Mouse (Mus musculus): Measurements from ENCODE around the gene Fmnl1.
"Not testable (repeated sequence)": the region's sequence is repeated elsewhere in the genome, so short reads cannot be mapped to it uniquely, and the experiment has no call there.

Fmnl1 gene

DNA sequence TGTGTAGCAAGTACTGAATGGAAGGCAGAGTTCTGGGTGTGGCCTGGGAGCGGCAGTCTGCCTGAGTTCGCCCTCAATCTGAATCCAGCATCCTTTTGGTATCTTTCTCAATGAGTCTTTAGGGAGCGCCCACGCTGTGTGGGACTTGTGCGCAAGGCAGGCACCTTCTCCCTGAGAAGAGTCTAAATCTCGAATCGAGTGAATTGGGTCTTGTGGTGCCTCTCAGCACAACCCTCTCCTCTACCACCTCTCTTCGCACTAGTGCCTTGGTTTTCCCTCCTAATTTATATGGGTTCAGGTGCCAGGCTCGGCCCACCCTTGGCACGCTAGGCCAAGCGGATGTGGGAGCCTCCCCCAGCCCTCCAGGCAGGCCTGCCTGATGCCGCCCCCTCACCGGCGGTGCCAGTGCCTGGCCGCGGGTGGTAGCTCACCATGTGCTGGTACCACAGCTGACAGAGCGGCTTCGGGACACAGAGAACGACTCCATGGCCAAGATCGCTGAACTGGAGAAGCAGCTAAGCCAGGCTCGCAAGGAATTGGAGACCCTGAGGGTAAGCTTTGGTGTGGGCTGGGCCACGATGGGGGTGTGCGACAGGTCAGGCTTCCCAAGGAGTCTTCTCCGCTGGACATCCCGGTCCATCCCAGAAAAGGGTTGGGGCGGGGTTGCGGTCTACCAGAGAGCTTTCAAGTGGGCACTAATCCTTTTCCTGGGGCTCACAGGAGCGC, 21.5 kb downstream of the Fmnl1 start:
- no peak for DNase-seq

DNA sequence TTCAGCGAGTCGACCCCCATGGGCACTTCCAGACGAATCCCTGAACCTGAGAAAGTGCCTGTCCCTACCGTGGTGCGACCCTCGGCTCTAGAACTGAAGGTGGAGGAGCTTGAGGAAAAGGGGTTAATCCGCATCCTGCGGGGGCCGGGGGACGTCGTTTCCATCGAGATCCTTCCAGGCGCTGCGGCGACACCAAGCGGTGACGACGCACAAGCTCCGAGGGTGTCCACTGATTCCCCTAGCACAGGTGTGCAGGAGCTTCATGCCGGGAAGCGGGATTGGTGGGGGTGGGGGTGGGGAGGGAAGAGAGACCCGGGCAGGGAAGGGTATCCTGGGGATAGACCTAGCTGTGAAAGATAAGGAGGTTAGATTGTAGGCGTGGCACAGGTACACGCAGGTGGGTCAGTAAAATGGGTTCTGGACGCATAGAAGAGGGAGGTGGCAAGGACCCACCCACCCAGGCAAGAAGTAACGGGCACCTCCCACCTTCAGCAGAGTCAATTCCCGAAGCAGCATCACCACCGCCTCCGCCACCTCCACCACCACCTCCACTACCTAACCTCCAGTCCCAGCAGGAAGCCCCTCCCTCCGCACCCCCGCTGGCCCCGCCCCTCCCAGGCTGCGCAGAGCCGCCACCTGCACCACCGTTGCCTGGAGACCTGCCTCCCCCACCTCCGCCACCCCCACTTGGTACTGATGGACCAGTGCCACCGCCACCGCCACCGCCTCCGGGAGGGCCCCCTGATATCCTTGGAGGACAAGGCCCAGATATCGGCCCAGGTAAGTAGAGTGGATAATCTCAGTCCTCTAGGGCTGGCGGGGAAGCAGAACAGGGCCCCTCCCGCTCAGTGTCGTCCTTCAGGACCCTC, 22.3 kb downstream of the Fmnl1 start:
- DNase-seq, result no peak

DNA sequence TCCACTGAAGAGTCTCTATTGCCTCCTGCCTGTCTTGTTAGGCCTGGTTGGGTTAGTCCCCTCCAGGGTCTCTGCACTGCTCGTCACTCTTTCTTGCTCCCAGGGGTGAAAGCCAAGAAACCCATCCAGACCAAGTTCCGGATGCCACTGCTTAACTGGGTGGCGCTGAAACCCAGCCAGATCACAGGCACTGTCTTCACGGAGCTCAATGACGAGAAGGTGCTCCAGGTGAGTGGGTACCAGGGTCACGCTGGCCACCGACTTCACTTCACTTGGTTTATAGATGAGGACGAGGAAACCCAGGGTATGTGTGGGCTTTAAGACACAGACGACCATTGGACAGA, 22.9 kb downstream of the Fmnl1 start:
- DNase-seq, result no peak

DNA sequence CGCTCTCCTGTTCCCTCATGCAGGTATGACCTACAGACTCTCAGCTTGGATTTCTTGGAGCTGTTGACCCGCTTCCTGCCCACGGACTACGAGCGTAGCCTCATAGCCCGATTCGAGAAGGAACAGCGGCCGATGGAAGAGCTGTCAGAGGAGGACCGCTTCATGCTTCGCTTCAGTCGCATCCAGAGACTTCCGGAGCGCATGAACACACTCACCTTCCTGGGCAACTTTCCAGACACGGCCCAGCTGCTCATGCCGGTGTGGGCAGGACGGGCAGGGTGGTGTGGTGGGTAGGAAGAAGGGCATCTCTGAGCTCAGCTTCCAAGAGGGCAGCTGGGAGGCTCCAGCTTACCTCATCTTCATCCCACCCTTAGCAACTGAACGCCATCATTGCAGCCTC, 24.3 kb downstream of the Fmnl1 start:
- no peak for DNase-seq

DNA sequence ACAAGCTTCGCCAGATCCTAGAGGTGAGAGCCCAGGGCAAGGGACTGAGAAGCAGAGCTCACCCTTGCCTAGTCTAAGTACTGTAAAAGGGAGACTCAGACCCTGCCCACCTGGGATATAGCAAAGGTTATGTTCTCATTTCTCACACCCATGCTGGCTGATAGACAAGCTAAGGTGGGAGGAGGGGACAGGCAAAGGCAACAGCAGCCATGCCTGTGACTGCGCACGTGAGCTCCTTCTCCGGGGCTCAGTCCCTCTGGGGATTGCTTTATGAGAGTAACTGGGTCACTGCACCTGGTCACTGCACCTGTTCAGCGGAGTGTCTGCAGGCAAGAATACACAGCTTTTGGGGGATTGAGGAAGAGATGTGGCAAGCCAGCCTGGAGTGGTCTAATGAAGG, 24.7 kb downstream of the Fmnl1 start:
- DNase-seq, result no peak

DNA sequence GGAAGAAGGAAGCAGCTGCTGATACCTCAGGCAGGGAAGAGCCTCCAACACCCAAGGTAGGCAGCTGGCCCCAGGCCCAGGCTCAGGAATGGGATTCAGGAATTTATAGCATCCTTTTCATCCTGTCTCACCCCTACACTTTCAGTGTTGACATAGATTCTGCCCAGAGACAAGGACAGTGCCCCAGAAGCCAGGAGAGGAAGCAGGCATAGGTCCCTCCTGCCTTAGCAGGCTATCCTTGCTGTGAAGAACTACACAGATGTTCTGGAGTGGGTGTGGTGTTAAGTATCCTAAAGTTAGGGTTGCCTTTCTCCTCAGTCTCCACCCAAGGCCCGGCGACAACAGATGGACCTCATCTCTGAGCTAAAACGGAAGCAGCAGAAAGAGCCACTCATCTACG, 26.4 kb downstream of the Fmnl1 start:
- no peak for DNase-seq

DNA sequence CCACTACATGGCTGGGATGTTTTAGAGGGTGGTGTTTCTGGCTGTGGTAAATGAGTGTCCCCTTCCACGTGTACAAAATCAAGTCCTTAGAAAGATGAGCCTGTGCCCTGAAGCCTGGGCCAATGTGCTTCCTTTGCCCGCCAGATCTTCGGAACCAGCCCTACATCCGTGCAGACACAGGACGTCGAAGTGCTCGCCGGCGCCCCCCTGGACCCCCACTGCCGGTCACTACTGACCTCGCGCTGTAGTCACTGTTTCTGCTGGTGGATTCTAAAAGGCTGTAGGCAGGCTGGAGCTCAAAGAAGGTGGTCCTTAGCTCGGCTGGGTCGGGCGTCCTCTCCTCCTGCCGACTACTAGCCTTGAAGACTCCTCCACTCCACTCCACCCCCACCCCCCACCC, 27.4 kb downstream of the Fmnl1 start:
- DNase-seq, result no peak

DNA sequence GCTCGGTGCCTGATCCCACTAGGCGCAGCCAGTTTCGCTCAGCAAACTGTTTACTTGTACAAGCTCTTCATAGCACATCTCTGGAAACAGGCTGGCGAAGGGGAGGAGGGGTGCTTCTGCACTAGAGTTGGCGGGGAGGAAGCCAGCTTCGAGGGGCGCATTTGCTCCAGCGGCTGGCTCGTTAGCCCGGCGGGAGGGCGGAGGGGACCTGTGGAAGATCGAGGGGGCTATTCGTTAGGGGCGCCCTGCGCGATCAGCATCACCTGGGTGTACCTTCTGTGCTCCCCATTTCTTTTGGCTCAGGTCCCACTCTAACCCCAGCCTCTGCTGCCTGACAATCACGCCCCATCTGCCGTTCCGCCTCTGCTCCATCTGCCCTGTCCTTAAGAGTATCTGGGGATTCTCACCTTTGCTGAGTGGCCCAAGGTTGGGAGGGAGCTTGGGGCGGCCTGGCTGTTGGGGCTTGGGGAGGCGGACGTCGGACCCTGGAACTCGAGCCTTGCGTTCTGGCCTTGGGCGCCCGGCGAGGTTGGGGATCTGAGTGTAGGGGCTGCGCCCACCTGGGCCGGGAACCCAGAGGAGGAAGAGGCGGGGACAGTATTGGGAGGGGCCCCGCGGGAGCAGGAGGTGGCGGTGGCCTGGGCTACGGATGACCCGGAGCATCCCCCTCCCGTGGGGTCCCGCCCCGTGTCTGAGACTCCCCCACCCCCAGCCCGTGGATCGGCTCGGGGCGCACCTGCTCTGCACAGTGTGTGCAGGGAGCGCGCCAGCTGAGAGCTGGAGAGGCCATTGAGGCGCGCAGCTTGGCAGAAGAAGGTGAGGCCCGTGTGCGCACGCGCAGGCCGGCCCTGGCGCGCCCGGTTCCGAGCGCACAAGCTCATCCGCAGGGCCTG, 28.2 kb downstream of the Fmnl1 start:
- DNase-seq, result peak; percentile 46

DNA sequence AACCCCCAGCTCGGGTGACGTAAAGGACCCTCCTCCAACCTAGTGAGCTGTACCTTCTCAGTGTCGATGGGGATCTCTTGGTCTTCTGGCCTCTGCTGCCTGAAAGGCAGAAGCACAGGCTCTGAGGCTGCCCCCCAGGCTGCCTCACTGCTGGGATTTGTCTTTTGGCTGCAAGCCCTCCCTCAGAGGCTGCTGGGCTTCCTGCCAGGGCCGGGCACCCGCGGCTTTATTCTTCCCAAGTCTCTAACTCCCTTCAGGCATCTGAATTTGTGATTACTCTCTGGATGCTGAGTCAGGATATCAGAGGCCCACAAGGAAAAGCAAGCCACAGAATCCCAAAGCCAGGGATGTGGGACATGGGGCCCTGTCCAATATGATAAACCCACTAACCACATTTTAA, 30.8 kb downstream of the Fmnl1 start:
- DNase-seq, result peak; percentile 25

DNA sequence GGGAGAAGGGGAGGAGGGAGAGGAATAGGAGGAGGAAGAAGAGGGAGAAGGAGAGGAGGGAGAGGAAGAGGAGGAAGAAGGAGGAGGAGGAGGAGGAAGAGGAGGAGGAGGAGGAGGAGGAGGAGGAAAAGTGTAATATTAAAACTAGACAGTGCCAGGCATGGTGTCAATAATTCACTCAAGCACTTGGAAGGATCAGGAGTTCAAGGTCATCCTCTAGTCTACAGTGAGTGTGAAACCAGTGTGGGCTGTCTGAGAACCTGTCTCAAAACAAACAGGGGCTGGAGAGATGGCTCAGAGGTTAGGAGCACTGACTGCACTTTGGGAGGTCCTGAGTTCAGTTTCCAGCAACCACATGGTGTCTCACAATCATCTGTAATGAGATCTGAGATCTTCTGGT, 31.5 kb downstream of the Fmnl1 start:
- DNase-seq, result no peak

DNA sequence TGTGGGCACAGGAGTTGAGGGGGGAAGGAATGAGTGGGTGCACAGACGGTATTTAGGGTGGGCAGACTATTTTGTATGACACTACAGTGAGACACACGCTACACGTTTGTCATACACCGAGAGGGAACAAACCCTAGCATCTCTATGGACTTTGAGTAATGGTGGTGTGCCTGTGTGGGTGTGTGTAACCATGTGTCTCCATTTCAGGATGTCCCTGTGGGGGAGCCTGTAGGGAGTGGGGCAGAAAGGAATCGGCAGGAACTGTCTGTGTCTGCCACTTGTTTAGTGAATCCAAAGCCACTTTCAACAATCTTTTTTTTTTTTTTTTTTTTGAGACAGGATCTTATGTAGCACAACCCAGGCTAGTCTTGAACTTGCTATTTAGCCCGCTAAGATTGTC, 35.3 kb downstream of the Fmnl1 start:
- DNase-seq, result no peak

DNA sequence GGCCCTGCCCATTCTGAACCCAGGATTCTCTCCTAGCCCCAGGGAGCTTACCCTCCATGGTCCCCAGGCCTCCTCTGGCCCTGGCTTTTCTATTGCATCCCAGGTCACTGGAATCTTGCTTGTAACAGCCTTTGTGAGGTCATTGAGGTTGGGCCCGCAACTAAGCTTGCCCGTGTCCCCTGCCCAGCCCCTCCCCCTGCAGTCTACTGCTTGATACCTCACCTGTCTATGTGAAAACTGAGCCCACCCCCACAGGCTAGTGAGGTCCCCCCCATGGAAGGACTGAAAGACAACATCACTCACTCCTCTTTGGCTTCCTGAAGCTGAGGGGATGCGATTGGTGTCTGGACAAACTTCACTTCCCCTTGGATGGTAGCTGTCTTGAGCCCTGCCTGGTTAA, 37.6 kb downstream of the Fmnl1 start, which contains the start of gene 1700023F06Rik:
Gene 1700023F06Rik (minus strand): TSS at position 101 of the 400 bp plus-strand sequence.
- DNase-seq, result no peak

DNA sequence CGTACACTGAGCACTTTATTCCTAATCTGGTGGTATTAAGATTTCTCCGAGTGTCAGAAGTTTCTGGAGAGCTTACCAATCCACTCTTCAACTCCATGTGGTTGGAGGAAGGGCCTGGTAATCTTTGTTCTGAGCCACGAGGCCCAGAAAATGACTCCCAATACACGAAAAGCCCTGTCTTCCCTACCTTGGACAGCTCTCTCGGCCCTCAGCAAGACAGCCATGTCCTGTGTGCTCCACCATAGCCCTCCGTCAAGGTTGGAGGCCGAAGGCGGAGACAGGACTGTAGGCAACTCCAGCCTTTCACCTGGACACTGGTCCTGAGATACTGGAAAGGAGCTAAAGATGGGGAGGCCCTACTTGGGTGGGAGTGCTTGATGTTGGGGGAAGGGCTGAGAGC, 39.4 kb downstream of the Fmnl1 start:
- no peak for DNase-seq

DNA sequence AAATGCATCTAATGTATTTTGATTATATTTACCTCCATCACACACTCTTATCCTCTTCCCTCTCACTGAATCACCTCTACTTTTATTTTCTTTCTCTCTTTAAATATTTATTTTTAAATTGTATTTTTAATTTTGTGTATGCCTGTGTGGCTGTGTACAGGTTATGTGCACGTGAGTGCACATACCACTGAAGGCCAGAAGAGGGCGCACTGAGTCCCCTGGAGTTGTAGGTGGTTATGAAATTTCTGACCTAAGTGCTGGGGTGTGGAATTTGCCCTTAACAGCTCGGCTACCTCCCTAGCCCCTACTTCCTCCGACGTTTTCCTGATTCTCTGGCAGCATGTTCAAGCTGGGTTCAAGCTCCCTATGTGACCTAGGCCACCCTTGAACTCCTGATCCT, 42.8 kb downstream of the Fmnl1 start:
- no peak for DNase-seq

DNA sequence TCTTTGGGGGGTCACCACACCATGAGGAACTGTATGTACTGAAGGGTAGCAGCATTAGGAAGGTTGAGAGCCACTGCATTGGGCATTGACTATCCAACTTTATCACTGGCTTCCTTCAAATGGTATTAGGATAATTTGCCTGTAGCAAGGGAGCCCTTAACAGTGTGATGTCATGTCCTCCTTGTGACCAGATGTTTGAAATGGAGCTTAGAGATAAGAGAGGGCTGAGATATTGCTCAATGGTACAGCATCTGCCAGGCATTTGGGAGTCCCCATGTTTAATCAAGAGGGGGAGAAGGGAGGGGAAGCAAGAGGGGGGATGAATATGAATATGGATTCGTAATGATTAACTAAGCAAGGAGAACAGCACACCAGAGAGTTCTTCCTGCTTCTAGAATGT, 44.4 kb downstream of the Fmnl1 start:
- DNase-seq, result no peak

DNA sequence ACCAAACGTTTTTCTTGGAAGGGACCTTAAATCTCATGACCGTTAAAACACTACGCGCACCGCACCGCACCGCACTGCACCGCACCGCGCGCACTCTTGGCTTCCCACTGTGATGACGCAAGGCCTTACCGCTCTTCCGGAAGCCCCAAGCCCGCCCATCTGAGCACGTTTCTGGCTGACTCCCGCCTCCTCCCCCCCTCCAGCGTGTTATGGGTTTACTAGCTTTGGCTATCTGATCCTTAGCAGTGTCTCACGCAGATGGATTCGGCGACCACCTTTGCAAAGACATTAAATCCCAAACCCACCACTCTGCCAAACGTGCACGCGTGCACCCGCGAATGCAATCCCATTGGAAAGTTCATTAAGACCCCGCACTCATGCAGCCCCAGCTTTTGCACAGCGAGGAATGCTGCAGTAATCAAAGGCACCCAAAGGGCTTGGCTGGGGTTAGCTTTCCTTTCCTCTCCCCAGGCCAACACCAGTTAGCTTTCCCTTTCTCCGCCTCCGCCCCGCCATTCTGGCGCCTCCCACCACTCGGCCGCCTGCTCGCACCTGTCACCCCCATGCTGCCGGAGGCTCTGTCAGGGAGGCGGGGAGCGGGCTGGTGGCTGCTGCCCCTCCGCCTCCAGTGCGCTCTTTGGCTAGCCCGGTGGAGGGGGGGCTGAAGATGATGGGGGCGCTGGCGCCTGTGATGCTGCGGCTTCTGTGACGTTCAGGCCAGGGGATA, 47.0 kb downstream of the Fmnl1 start, which contains the start of gene Spata32:
Gene Spata32 (minus strand): TSS at position 643 of the 727 bp plus-strand sequence.
- DNase-seq, result peak; percentile 49

DNA sequence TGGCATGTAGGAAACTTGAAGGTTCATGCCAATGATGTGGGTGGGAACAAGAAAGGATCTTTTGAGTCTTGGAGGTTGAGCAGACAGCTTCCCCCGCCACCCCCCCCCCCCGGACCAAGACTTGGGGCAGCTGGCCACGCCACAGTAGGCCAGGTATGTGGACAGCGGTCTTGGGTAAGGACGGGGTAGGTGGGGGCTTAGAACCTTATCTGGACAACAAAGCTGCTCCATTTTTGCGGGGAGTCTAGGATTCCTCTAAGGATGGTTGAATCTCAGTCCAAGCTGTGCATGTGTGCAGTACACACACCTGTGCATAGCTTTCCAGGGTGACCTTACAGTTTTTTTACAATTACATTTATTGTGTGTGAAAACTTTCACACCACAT, 47.6 kb downstream of the Fmnl1 start:
- DNase-seq, result no peak

DNA sequence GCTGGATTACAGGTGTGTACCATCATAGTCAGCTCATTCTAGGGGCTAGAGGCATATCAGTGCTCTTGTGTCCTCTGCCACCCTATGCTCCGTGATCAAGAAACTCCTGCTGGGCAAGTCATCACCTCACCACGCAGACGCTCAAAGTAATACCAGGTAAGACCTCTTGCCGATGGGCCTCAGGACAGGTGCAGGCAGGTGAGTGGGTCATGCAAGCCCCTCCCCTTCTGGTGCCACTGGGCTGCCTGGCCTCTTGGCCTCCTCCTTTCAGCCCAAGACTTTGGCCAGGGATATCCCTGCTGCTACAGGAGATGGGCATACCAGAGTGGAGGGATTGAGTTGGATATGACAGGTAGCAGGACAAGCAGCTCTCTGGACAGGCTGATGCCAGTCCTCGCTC, 48.4 kb downstream of the Fmnl1 start:
- DNase-seq, result no peak

DNA sequence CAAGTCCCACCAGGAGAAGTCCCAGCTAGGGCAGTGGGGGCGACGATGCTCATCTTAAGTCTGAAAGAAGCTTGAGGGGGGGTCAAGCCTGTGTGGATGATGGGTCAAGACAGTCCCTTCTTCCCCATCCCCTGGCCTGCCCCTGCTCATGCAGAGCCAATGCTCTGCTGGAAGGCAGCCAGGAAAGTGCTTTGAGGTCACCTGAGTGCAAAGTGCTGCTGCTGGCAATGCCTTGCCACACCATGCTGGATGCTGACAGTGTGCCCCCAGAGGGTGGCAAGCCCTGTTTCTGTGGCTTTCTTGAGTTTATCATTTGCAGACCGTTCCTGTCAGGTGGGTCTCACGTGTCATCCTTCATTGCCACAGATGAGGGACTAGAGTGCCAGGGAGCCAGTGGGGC, 49.1 kb downstream of the Fmnl1 start:
- no peak for DNase-seq

DNA sequence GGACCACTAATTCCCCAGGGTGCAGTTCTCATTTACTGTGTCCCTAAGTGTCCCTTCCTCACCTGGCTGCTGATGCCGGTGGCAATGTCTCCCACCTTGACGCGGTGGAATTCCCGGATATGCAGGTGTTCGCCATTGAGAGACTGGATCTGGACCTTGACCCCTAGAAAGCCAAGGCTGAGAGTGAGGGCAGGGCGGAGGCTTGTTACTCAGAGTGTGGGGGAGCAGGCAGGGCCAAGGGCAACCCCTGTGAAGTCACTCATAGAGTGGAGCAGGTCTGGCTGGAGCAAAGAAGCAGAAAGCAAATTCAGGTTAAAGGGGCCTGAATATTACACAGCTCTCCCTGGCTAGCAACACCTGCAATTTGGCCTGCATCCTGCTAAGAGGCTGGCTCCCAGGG, 50.5 kb downstream of the Fmnl1 start:
- no peak for DNase-seq

DNA sequence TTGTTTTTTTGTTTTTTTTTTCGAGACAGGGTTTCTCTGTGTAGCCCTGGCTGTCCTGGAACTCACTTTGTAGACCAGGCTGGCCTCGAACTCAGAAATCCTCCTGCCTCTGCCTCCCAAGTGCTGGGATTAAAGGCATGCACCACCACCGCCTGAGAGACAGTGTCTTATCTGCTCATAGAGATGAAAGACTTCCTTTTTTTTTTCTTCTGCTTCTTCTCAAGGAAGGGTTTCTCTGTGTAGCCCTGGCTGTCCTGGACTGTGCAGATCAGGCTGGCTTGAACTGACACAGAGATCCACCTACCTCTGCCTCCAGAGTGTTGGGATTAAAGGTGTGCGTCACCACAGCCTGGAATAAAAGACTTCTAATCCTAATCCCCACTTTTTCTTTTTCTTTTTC, 51.8 kb downstream of the Fmnl1 start:
- not testable (repeated sequence) for DNase-seq

DNA sequence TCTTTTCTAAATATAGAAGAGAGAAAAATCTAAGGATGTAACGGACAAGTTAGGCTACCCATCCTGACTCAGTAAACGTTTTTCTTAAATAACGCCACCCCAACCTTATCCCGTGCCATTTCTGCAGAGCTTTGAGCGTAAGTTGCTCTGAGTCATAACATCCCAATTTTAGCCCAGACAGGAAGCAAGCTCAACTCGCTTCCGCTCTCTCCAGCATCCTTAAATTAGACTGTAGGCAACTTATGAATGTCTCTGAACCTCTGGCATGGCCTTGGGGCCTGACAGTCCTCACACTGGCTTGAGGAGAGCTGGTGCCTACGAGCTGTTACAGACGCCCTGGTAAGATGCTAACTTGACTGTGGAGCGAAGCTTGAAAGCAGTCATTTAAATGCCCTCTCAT, 52.5 kb downstream of the Fmnl1 start:
- DNase-seq, result no peak
